Mouse (Mus musculus): ENCODE measurements around the gene Trappc3. TPM values are rescaled to one million over a fixed set of nuclear protein-coding genes. Genes with fewer than 3 reads are reported as not detected.

Gene Trappc3
- polyA plus RNA-seq, 1 experiment from 2014 or later = 86.4 TPM

DNA sequence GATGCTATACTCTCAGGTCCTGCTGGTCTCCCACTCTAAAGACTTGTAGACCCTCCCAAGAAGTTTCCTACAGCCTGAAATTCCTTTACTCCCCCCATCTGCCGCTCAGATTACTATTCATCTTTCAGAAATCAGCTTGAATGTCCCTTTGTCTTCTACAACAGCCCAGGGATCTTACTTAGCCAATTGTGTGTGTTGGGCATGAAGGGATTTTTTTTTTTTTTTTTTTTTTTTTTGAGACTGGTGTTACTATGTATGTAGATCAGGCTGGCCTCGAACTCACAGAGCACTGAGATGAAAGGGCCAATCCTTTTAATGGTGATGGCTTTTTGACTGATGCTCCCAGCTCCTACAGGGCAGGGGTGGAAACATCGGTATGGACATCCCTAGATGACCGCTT is 33.8 kb downstream of the Trappc3 start:
- H3K27me3 ChIP-seq (ENCODE audit: insufficient read depth, poor library complexity, severe bottlenecking) = peaks cover 84% of the 10 kb centered on the region
- no peak overlapping the region for H3K4me3 ChIP-seq

DNA sequence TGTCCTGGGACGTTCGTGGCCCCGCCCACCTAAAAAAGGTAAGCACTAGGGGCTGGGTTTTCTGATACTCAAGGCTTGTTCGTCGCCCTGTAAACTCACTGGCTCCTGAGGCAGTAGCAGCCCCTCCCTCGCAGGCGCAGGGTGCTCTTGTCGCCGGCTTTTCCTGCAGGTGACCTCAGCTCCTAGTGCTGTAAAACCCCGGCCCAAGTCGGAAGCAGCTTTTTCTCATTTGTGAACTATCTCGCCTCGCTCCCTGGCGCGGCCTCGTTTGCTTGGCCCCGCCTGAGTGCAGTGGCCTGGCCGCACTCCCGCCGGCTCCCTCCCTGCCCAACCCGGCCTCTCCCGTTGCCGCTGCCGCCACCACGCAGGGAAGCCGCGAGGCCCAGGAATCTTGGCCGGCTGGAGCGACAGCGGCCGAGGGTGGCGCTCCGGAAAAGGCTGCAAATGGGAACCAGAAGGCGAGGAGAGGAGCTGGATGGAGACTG is 34.5 kb downstream of the Trappc3 start:
- peak overlapping the region; percentile 49 for H3K4me3 ChIP-seq
- DNase-seq (ENCODE audit: low spot score) = no peak
- H3K27ac ChIP-seq = peak overlapping the region; percentile 53; the same call in 1 of the 2 replicates
- peaks cover 85% of the 10 kb centered on the region for H3K27me3 ChIP-seq (ENCODE audit: insufficient read depth, poor library complexity, severe bottlenecking)
- no peaks in the 10 kb centered on the region for H3K36me3 ChIP-seq
- H3K9me3 ChIP-seq = no peaks in the 10 kb centered on the region
- under 1% methylated on average over 34 of the region's 34 CpGs for WGBS
- peaks cover 34% of the 10 kb centered on the region for H3K4me1 ChIP-seq

More for the DNA sequence above, 33.8 kb downstream of the Trappc3 start:
- DNase-seq (ENCODE audit: low spot score) = no peak
- Histone ChIP-seq H3K4me1 (peaks cover 33% of the 10 kb centered on the region), H3K27ac (no peak overlapping the region), H3K9me3 (no peaks in the 10 kb centered on the region), H3K36me3 (no peaks in the 10 kb centered on the region)
- WGBS = 47% methylated on average over 4 of the region's 4 CpGs

DNA sequence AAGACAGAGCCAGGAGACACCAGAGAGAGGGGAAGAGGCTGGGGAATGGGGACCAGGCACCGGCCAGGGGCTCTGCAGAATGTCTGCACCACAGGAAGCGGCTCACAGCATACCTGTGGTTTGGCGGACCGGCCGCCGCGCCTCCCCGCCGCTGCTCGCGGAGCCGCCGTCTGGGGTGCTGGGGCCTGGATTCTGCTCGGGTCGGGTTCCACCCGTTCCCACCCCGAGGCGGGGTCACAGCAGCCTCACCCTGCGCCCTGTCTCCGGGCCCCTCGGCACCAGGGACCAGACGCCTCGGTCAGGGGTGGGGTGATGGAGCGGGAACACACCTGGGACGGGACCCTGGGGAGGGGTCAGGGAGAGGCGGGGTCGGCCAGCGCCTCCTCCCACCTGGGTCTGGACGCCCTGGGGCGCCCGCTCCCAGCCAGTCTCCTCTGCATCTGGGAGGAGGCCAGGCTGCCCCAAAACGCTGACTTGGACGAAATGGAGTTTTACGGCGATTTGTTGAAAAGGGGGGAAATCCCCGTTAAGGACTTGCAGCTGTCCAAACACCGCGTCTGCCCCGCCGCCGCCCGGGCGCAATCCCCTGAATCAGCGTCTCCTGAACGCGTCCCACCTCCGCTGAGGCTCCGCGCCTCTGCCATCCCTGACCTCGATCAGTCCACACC is 38.9 kb downstream of the Trappc3 start:
- peak overlapping the region; percentile 47 for H3K27ac ChIP-seq
- peaks cover 84% of the 10 kb centered on the region for H3K27me3 ChIP-seq (ENCODE audit: insufficient read depth, poor library complexity, severe bottlenecking)
- H3K36me3 ChIP-seq = no peaks in the 10 kb centered on the region
- H3K9me3 ChIP-seq = 0 out of 2 replicates have a peak, but pooled peaks cover 2% of the 10 kb centered on the region
- under 1% methylated on average over 50 of the region's 50 CpGs for WGBS
- peak overlapping the region; percentile 53 for H3K4me3 ChIP-seq
- DNase-seq (ENCODE audit: low spot score) = no peak
- peaks cover 38% of the 10 kb centered on the region for H3K4me1 ChIP-seq

GRCm38 (mm10) chr4:126301584-126302309 is 39.6 kb downstream of the Trappc3 start:
- 4% methylated on average over 27 of the region's 27 CpGs for WGBS
- H3K27me3 ChIP-seq (ENCODE audit: insufficient read depth, poor library complexity, severe bottlenecking) = peaks cover 77% of the 10 kb centered on the region
- peak overlapping the region; percentile 53 for H3K4me3 ChIP-seq
- peaks cover 31% of the 10 kb centered on the region for H3K4me1 ChIP-seq
- no peak for DNase-seq (ENCODE audit: low spot score)
- H3K27ac ChIP-seq = no peak overlapping the region
- 0 out of 2 replicates have a peak, but pooled peaks cover 3% of the 10 kb centered on the region for H3K9me3 ChIP-seq
- no peaks in the 10 kb centered on the region for H3K36me3 ChIP-seq

DNA sequence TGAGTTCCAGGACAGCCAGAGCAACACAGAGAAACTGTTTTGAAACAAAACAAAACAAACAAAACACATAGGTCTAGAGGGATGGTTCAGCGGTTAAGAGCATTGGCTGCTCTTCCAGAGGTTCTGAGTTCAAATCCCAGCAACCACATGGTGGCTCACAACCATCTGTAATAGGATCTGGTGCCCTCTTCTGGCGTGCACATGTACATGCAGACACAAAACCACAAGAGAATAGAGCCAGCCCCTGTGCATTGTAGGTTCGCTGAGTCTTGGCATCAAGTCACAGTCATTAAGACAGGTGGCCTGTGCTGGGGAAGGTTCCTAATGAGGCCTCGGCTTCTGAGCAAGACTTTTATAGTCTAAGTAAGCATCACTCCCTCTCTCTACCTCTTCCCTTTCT is 41.8 kb downstream of the Trappc3 start:
- DNase-seq (ENCODE audit: low spot score) = no peak
- Histone ChIP-seq H3K36me3 (no peaks in the 10 kb centered on the region), H3K4me3 (no peak overlapping the region), H3K4me1 (peaks cover 24% of the 10 kb centered on the region), H3K27me3 (ENCODE audit: insufficient read depth, poor library complexity, severe bottlenecking) (peaks cover 56% of the 10 kb centered on the region), H3K9me3 (0 out of 2 replicates have a peak, but pooled peaks cover 3% of the 10 kb centered on the region), H3K27ac (no peak overlapping the region)
- WGBS = 61% methylated on average over 4 of the region's 4 CpGs

GRCm38 (mm10) chr4:126305428-126305827 is 43.3 kb downstream of the Trappc3 start:
- Histone ChIP-seq H3K4me1 (peaks cover 30% of the 10 kb centered on the region), H3K27me3 (ENCODE audit: insufficient read depth, poor library complexity, severe bottlenecking) (peaks cover 48% of the 10 kb centered on the region)

GRCm38 (mm10) chr4:126306058-126306457 is 43.9 kb downstream of the Trappc3 start:
- Histone ChIP-seq H3K27ac (no peak overlapping the region), H3K36me3 (no peaks in the 10 kb centered on the region), H3K4me1 (peaks cover 26% of the 10 kb centered on the region), H3K9me3 (0 out of 2 replicates have a peak, but pooled peaks cover 3% of the 10 kb centered on the region), H3K4me3 (no peak overlapping the region), H3K27me3 (ENCODE audit: insufficient read depth, poor library complexity, severe bottlenecking) (peaks cover 47% of the 10 kb centered on the region)
- no peak for DNase-seq (ENCODE audit: low spot score)
- WGBS = 87% methylated on average over 6 of the region's 6 CpGs

More at GRCm38 (mm10) chr4:126305428-126305827, 43.3 kb downstream of the Trappc3 start:
- H3K36me3 ChIP-seq = no peaks in the 10 kb centered on the region
- no peak overlapping the region for H3K27ac ChIP-seq
- WGBS = 89% methylated on average over 1 of the region's 1 CpGs
- DNase-seq (ENCODE audit: low spot score) = no peak
- H3K9me3 ChIP-seq = 0 out of 2 replicates have a peak, but pooled peaks cover 3% of the 10 kb centered on the region
- no peak overlapping the region for H3K4me3 ChIP-seq

DNA sequence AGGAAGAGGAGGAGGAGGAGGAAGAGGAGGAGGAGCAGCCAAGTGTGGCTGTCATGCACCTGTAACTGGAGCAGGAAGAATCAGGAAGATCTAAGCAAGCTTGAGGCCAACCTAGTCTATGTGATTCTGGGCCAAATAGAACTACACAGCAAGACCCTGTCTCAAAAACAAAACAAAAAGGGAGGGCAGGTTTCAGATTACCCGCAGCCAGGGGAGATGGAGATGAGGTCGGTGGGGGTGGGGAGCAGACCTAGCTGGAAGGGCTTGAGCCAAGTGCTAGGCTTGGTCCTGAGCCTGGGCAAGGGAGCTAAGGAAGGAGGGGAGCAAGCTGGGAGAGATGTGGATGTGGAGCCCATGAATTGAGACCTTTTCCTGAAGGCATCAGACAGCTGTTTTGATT is 44.7 kb downstream of the Trappc3 start:
- Histone ChIP-seq H3K36me3 (no peaks in the 10 kb centered on the region), H3K9me3 (0 out of 2 replicates have a peak, but pooled peaks cover 3% of the 10 kb centered on the region), H3K27me3 (ENCODE audit: insufficient read depth, poor library complexity, severe bottlenecking) (peaks cover 39% of the 10 kb centered on the region), H3K4me3 (no peak overlapping the region), H3K27ac (no peak overlapping the region), H3K4me1 (peaks cover 18% of the 10 kb centered on the region)
- WGBS = 13% methylated on average over 2 of the region's 2 CpGs
- DNase-seq (ENCODE audit: low spot score) = no peak

- H3K36me3 ChIP-seq = peaks cover 2% of the 10 kb centered on the region; the same call in 1 of the 2 replicates
- whole genome bisulfite sequencing = 16% methylated on average over 20 of the region's 20 CpGs
- H3K4me1 ChIP-seq = peaks cover 25% of the 10 kb centered on the region; the same call in 1 of the 2 replicates
- 0 out of 2 replicates have a peak, but pooled peaks cover 3% of the 10 kb centered on the region for H3K9me3 ChIP-seq
- peak overlapping the region; percentile 48 for H3K4me3 ChIP-seq
- H3K27me3 ChIP-seq (ENCODE audit: insufficient read depth, poor library complexity, severe bottlenecking) = peaks cover 15% of the 10 kb centered on the region; the same call in 1 of the 2 replicates
- DNase-seq (ENCODE audit: low spot score) = peak; percentile 73
- no peak overlapping the region for H3K27ac ChIP-seq
Measured at GRCm38 (mm10) chr4:126309211-126309921, 47.2 kb downstream of the Trappc3 start.

DNA sequence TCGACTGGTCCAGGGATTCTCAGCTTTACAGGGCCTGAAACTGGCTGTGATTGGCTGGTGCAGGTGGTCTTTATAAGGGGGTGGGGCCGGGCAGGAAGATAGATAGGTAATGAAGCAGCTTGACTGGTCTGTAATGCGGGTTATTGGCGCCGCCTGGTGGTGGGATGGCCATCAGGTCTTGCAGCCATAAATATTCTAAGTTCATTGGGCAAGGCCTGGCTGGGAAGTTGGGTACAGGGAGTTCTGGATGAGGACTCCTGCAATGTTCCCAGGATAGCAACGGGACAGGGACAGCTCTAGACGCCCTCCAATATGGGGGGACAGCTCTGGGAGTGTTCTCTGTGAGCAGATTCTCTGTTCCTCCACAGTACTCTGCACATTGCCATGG is 47.8 kb downstream of the Trappc3 start:
- Histone ChIP-seq H3K27me3 (ENCODE audit: insufficient read depth, poor library complexity, severe bottlenecking) (peaks cover 13% of the 10 kb centered on the region; the same call in 1 of the 2 replicates), H3K9me3 (0 out of 2 replicates have a peak, but pooled peaks cover 3% of the 10 kb centered on the region), H3K4me1 (peaks cover 27% of the 10 kb centered on the region; the same call in 1 of the 2 replicates), H3K27ac (no peak overlapping the region), H3K4me3 (peak overlapping the region; percentile 48), H3K36me3 (peaks cover 4% of the 10 kb centered on the region; the same call in 1 of the 2 replicates)
- 1% methylated on average over 7 of the region's 7 CpGs for WGBS
- peak; percentile 94 for DNase-seq (ENCODE audit: low spot score)

GRCm38 (mm10) chr4:126310344-126310743 is 48.2 kb downstream of the Trappc3 start:
- peak; percentile 74 for DNase-seq (ENCODE audit: low spot score)
- H3K4me1 ChIP-seq = peaks cover 27% of the 10 kb centered on the region; the same call in 1 of the 2 replicates
- WGBS = 74% methylated on average over 7 of the region's 7 CpGs
- H3K27ac ChIP-seq = 0 out of 2 replicates have a peak overlapping the region, but pooled peaks have one; percentile 6
- peaks cover 7% of the 10 kb centered on the region; the same call in 1 of the 2 replicates for H3K36me3 ChIP-seq
- H3K4me3 ChIP-seq = no peak overlapping the region
- peaks cover 13% of the 10 kb centered on the region; the same call in 1 of the 2 replicates for H3K27me3 ChIP-seq (ENCODE audit: insufficient read depth, poor library complexity, severe bottlenecking)
- H3K9me3 ChIP-seq = 0 out of 2 replicates have a peak, but pooled peaks cover 3% of the 10 kb centered on the region

DNA sequence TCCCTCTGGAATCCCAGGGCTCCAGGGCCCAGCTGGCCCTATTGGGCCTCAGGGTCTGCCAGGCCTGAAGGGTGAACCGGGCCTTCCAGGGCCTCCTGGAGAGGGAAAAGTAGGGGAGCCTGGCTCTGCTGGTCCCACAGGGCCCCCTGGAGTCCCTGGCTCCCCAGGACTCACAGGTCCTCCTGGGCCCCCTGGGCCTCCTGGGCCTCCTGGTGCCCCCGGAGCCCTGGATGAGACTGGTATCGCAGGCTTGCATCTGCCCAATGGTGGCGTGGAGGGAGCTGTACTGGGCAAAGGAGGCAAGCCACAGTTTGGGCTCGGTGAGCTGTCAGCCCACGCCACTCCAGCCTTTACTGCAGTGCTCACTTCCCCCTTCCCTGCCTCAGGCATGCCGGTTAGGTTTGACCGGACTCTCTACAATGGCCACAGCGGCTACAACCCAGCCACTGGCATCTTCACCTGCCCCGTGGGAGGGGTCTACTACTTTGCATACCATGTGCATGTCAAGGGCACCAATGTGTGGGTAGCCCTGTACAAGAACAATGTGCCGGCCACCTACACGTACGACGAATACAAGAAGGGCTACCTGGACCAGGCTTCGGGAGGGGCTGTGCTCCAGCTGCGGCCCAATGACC is 49.6 kb downstream of the Trappc3 start:
- Histone ChIP-seq H3K9me3 (no peaks in the 10 kb centered on the region), H3K4me1 (peaks cover 40% of the 10 kb centered on the region; the same call in 1 of the 2 replicates), H3K4me3 (no peak overlapping the region), H3K36me3 (peaks cover 20% of the 10 kb centered on the region), H3K27ac (no peak overlapping the region), H3K27me3 (ENCODE audit: insufficient read depth, poor library complexity, severe bottlenecking) (peaks cover 13% of the 10 kb centered on the region; the same call in 1 of the 2 replicates)
- 86% methylated on average over 16 of the region's 16 CpGs for WGBS
- DNase-seq (ENCODE audit: low spot score) = no peak
